Mouse (Mus musculus) embryo, embryonic 11 days (tissue): ENCODE data around the gene Terb2.

Source experiments
- DNase-seq: peaks from one replicate; pipeline ENCODE4 v3.0.0-alpha.2; 2015

Terb2 gene

DNA sequence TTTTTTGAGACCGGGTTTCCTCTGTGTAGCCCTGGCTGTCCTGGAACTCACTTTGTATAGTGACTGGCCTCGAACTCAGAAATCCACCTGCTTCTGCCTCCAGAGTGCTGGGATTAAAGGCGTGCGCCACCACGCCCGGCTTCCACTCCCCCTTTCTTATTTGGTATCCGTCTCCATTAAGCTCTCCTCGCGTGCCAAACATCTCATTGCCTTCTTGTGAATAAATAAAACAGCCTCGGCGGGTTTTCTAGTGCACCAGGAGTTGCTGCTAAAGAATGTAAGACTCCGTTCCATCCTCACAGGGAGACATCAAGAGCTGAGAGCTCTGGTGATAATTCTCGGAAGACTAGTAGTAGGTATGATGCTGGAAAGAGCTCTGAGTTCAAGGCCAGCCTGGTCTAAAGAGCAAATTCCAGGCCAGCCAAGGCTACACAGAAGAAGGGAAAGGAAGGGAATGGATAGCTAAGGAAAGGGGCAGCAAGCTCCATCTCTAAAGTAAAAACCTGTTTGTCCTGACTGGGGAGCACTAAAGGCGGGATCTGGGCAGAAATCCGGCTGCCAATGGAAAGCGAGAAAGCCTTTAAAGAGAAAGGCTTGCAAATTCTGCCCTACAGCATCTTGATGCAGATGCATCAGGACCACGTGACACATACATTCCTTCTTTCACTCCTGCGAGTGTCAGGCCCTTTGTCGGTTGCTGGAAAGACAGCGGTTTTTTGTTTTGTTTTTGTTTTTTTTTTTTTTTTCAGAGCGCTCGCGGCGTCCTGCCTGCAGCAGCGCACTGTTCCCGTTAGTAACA is 47.9 kb downstream of the Terb2 start:
- peak; percentile 72 for DNase-seq

- peak; percentile 97 for DNase-seq
Measured at GRCm38 (mm10) chr2:122234611-122235288, 48.7 kb downstream of the Terb2 start, which contains the start of gene Sord. TSS of gene Sord (plus strand) at chr2:122234749.

- no peak for DNase-seq
Measured at GRCm38 (mm10) chr2:122235425-122235824, 49.4 kb downstream of the Terb2 start.

- no peak for DNase-seq
Measured at GRCm38 (mm10) chr2:122236321-122236720, 50.2 kb downstream of the Terb2 start.

- no peak for DNase-seq
Measured at GRCm38 (mm10) chr2:122237891-122238470, 51.9 kb downstream of the Terb2 start.

GRCm38 (mm10) chr2:122240735-122241134 is 54.7 kb downstream of the Terb2 start:
- no peak for DNase-seq

- no peak for DNase-seq
Measured at GRCm38 (mm10) chr2:122241226-122241625, 55.2 kb downstream of the Terb2 start.

GRCm38 (mm10) chr2:122241935-122242334 is 55.9 kb downstream of the Terb2 start:
- DNase-seq: no peak

DNA sequence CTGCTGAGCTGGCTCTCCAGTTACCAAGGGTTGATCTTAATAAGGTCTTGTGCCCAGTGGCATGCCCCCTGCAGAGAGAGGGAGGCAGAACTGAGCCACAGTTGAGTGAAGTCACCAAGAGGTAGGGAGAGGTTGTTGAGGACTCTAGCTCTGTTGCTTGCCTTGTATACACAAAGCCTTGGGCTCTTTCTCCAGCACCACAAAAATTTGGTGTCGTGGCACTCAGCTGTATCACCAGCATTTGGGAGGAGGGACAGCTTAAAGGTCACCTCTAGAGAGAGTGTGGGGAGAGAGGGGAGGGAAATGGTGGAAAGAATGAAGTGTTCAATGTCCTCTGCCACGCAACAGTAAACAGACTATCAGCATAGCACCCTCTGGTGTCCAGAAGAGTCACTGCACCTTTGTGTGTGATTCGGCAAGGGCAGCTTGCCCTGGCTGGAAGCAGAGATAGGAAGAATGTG is 57.6 kb downstream of the Terb2 start:
- peak; percentile 80 for DNase-seq

GRCm38 (mm10) chr2:122247786-122248185 is 61.7 kb downstream of the Terb2 start:
- no peak for DNase-seq

DNA sequence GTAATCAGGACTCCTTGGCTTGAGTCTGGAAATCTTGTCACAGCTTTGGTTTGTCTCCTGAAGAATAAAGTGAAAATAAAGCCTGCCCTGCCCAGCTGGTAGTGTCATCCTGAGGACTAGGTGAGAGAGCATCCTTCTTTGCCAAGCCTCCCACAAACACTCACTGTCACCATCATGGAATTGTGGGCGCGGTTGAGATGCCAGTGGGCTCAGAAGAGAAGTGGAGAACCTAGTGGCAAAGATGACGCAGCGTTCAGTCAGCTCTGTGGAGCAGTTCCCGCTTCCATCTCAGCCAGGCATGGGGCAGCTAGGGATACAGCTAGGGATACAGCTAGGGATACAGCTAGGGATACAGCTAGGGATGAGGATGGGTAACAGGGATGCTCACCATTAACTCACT is 69.9 kb downstream of the Terb2 start:
- no peak for DNase-seq
